11 mouse cellular contexts compared by ENCODE assay signal in the genomic region with DNA sequence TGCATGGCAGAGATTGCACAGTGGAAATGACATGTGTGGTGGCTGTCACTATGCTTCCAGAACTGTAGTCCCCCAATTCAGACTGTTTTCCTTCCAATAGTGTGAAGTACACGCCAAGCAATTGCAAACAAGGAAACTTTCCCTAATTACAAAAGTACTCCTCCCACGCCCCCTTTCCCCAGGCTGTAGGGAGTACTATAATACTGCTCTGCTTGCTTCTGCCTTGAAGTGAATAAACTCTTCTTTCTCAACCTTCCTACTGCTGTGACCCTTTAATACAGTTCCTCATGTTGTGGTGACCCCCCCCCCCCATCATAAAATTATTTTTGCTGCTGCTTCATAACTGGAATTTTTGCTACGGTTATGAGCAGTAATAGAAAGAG. TPM values are rescaled to one million over a fixed set of nuclear protein-coding genes. Genes with fewer than 3 reads are reported as not detected.
A peak's percentile ranks its signal among the peaks of the same experiment; 100 is the strongest.
DNase-seq lines count a peak whose midpoint lies in the region; ATAC-seq and TF ChIP-seq lines count a peak whose summit lies in the region.
"Had no signal": no experiment of that assay in that cellular context is flagged by ENCODE, and none has a peak within 500 bp of the region (broad histone marks: within the 10 kb centered on the region; RNA-seq: fewer than 3 reads in every experiment).

No protein-coding gene starts in this region.

- ATAC-seq in kidney, embryonic 15.5 days (replicated peaks; ENCODE audit: low FRiP score) = peak; percentile 57
- ATAC-seq in Patski = peak; percentile 31
- ATAC-seq in forebrain, postnatal 0 days = peak; percentile 57

- peaks cover 30% of the 10 kb centered on the region for H3K4me1 ChIP-seq in kidney, embryonic 15.5 days
- H3K4me1 ChIP-seq in kidney, adult 2 months (ENCODE audit: control insufficient read depth, insufficient read depth, low read length) = peaks cover 3% of the 10 kb centered on the region; the same call in 1 of the 2 replicates
- H3K4me1 ChIP-seq in embryonic facial prominence, embryonic 10.5 days = peaks cover 34% of the 10 kb centered on the region
- peaks cover 7% of the 10 kb centered on the region; the same call in 1 of the 2 replicates for H3K4me1 ChIP-seq in forebrain, postnatal 0 days (ENCODE audit: insufficient read depth)
- H3K4me1 ChIP-seq: liver, embryonic 15.5 days had no signal

- no peaks in the 10 kb centered on the region for H3K9me3 ChIP-seq in kidney, embryonic 15.5 days (replicated peaks)
- no peaks in the 10 kb centered on the region for H3K9me3 ChIP-seq in embryonic facial prominence, embryonic 10.5 days
- H3K9me3 ChIP-seq in forebrain, postnatal 0 days (ENCODE audit: low read length) = no peaks in the 10 kb centered on the region
- H3K9me3 ChIP-seq: liver, embryonic 15.5 days had no signal

- H3K9ac ChIP-seq in kidney, embryonic 15.5 days = no peak overlapping the region
- no peak overlapping the region for H3K9ac ChIP-seq in forebrain, postnatal 0 days
- H3K9ac ChIP-seq: liver, embryonic 15.5 days had no signal

- H3K4me2 ChIP-seq in kidney, embryonic 15.5 days = no peak overlapping the region
- H3K4me2 ChIP-seq in forebrain, postnatal 0 days (ENCODE audit: low read depth) = no peak overlapping the region
- H3K4me2 ChIP-seq: liver, embryonic 15.5 days had no signal

- TF ChIP-seq CTCF in kidney, adult 2 months (conservative IDR thresholded peaks at IDR 0.05; ENCODE audit: insufficient read depth, insufficient read length, low read depth, low read length) = no peak
- no peak for TF ChIP-seq CTCF in Patski (IDR thresholded peaks at IDR 0.05)
- TF ChIP-seq CTCF in forebrain, postnatal 0 days (IDR thresholded peaks at IDR 0.05; ENCODE audit: low read depth) = no peak

- POLR2A ChIA-PET in Patski (lab: Charles Lee) = interaction anchor here (0.6 to 2.2 kb wide), 2 partner anchors 11 to 327 kb away, joined by 4 to 9 read pairs; no protein-coding TSS in a partner anchor

- in situ Hi-C loops in Patski (cut with MboI; ENCODE audit: low pct_unique_long_range_greater_than_20kb) = no loop called here

- no peak for DNase-seq in kidney, adult 2 months
- no peak for DNase-seq in Patski (ENCODE audit: low read depth, low spot score)
- no peak for DNase-seq in embryonic facial prominence, embryonic 10.5 days (ENCODE audit: low spot score)
- DNase-seq in forebrain, postnatal 0 days = no peak
- no peak for DNase-seq in urinary bladder, postnatal 4 days (ENCODE audit: low spot score in 2 of 2)
- DNase-seq in urinary bladder, postnatal 10 days (ENCODE audit: low spot score) = no peak

- no peak overlapping the region for H3K4me3 ChIP-seq in kidney, embryonic 15.5 days (replicated peaks)
- no peak overlapping the region for H3K4me3 ChIP-seq in kidney, adult 2 months (ENCODE audit: insufficient read depth, low read depth, low read length)
- no peak overlapping the region for H3K4me3 ChIP-seq in embryonic facial prominence, embryonic 10.5 days
- no peak overlapping the region for H3K4me3 ChIP-seq in forebrain, postnatal 0 days (ENCODE audit: low read depth, low read length)
- H3K4me3 ChIP-seq: layer of hippocampus, adult 2 months; liver, embryonic 15.5 days; megakaryocyte, embryonic 14.5 days had no signal

- 42% methylated on average over 3 of the region's 3 CpGs for WGBS in kidney, embryonic 15.5 days
- 63% methylated on average over 3 of the region's 3 CpGs for WGBS in kidney, adult 2 months
- 21% methylated on average over 3 of the region's 3 CpGs for WGBS in embryonic facial prominence, embryonic 10.5 days
- WGBS in forebrain, postnatal 0 days = 34% methylated on average over 3 of the region's 3 CpGs

- TF ChIP-seq POLR2A in kidney, adult 2 months (IDR thresholded peaks at IDR 0.05; ENCODE audit: low read depth, low read length) = no peak

- CTCF ChIA-PET in Patski (lab: Charles Lee) = interaction anchor here (1.0 to 6.2 kb wide), 4 partner anchors 12 to 100 kb away, joined by 3 to 37 read pairs (median 4); no protein-coding TSS in a partner anchor

- peak overlapping the region; percentile 88 for H3K27ac ChIP-seq in kidney, embryonic 15.5 days
- no peak overlapping the region for H3K27ac ChIP-seq in kidney, adult 2 months (ENCODE audit: insufficient read depth, low read depth, low read length)
- H3K27ac ChIP-seq in embryonic facial prominence, embryonic 10.5 days (replicated peaks) = peak overlapping the region; percentile 83
- no peak overlapping the region for H3K27ac ChIP-seq in forebrain, postnatal 0 days (ENCODE audit: low read depth, low read length)
- H3K27ac ChIP-seq: liver, embryonic 15.5 days had no signal

- H3K27me3 ChIP-seq in kidney, embryonic 15.5 days = no peaks in the 10 kb centered on the region
- H3K27me3 ChIP-seq in kidney, adult 2 months (replicated peaks; ENCODE audit: control insufficient read depth, insufficient read depth, low read length) = no peaks in the 10 kb centered on the region
- H3K27me3 ChIP-seq in Patski = no peaks in the 10 kb centered on the region
- H3K27me3 ChIP-seq in embryonic facial prominence, embryonic 10.5 days (replicated peaks; ENCODE audit: low read depth, poor library complexity, severe bottlenecking) = no peaks in the 10 kb centered on the region
- H3K27me3 ChIP-seq in forebrain, postnatal 0 days (ENCODE audit: insufficient read depth, low read length) = no peaks in the 10 kb centered on the region
- H3K27me3 ChIP-seq: CH12.LX; liver, embryonic 15.5 days; megakaryocyte, embryonic 14.5 days had no signal

- no peaks in the 10 kb centered on the region for H3K36me3 ChIP-seq in kidney, embryonic 15.5 days
- H3K36me3 ChIP-seq in kidney, adult 2 months (ENCODE audit: control insufficient read depth, insufficient read depth, low read length) = no peaks in the 10 kb centered on the region
- H3K36me3 ChIP-seq in embryonic facial prominence, embryonic 10.5 days (replicated peaks) = no peaks in the 10 kb centered on the region
- H3K36me3 ChIP-seq in forebrain, postnatal 0 days (ENCODE audit: insufficient read depth) = peaks cover 9% of the 10 kb centered on the region
- H3K36me3 ChIP-seq: liver, embryonic 15.5 days had no signal

RNA-seq across cellular contexts. Expression of a gene that starts 49.2 kb away (rescaled TPM):
- polyA plus RNA-seq in kidney, embryonic 15.5 days (2015; fragmentation: Nextera tagmentation; extraction: Ambion mirVana) = 0.22 and 0.48 TPM in 2 replicates
- polyA plus RNA-seq in kidney, adult 2 months (2012; rRNA removed) = 0.07 and 0.13 TPM in 2 replicates
- polyA plus RNA-seq in Patski (2021) = 0.05 TPM
- 0.19 and 0.26 TPM in 2 replicates for polyA plus RNA-seq in embryonic facial prominence, embryonic 10.5 days (2016; fragmentation: Nextera tagmentation; extraction: Ambion mirVana)
- 12.7 and 20.3 TPM in 2 replicates for total RNA-seq in forebrain, postnatal 0 days (2014; rRNA removed)
- 3.2 and 5.7 TPM in 2 replicates for polyA plus RNA-seq in forebrain, postnatal 0 days (2015; fragmentation: Nextera tagmentation; extraction: Ambion mirVana)
- total RNA-seq: CH12.LX had no signal

Comparison
In these comparisons a context has a peak if more than half of its experiments do, and no peak if none do; other contexts are left out.
1. H3K27ac ChIP-seq: peak in kidney, embryonic 15.5 days (single experiment) and embryonic facial prominence, embryonic 10.5 days (single experiment); none in kidney, adult 2 months (single experiment) and forebrain, postnatal 0 days (single experiment).
2. Peak in every context shown above with its lines, with median percentiles within 50 percentile points of each other: ATAC-seq.